Mouse (Mus musculus): ENCODE data around the gene Rhoq. TPM values are rescaled to one million over a fixed set of nuclear protein-coding genes. Genes with fewer than 3 reads are reported as not detected.
A peak's percentile ranks its signal among the peaks of the same experiment; 100 is the strongest.

The Rhoq gene
- polyA plus RNA-seq, 1 experiment from 2014 or later: 13.1 TPM

- Histone ChIP-seq H3K9ac (ENCODE audit: low read depth, low read length) (no peak overlapping the region), H3K9me3 (ENCODE audit: control insufficient read depth, low read length) (no peaks in the 10 kb centered on the region), H3K27me3 (ENCODE audit: control insufficient read depth, insufficient read depth, low read length) (no peaks in the 10 kb centered on the region), H3K4me2 (replicated peaks; ENCODE audit: low read depth, low read length) (no peak overlapping the region), H3K27ac (ENCODE audit: low read depth, low read length) (no peak overlapping the region), H3K4me1 (replicated peaks; ENCODE audit: control insufficient read depth, insufficient read depth, low read length) (no peaks in the 10 kb centered on the region), H3K36me3 (ENCODE audit: control insufficient read depth, insufficient read depth, low read length) (no peaks in the 10 kb centered on the region), H3K4me3 (ENCODE audit: low read depth, low read length) (no peak overlapping the region)
- WGBS: 77% methylated on average over 19 of the region's 19 CpGs
- DNase-seq (ENCODE audit: low spot score): no peak
- no peak for ATAC-seq (ENCODE audit: low FRiP score)
Measured at GRCm38 (mm10) chr17:87041739-87042138, 78.9 kb downstream of the Rhoq start.

DNA sequence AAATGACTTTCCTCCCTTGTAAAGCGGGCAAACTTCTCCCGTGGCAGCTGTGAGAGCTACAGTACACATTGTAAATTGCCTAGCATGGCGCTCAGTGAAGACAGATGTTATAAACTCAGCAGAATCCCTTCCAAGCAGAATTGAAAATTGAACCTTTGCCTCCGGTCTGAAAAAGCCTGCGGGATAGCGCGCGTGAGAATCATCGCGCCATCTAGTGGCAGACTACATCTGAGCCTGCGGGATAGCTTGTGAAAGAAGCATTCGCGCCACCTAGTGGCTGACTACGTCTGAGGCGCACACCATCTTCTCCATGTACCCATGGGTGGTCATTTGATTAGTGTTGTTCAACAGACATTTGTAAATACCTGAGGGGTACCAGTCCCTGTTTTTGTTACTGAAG, 81.5 kb downstream of the Rhoq start:
- Histone ChIP-seq H3K36me3 (ENCODE audit: control insufficient read depth, insufficient read depth, low read length) (no peaks in the 10 kb centered on the region), H3K27ac (ENCODE audit: low read depth, low read length) (no peak overlapping the region), H3K9ac (ENCODE audit: low read depth, low read length) (no peak overlapping the region), H3K4me3 (ENCODE audit: low read depth, low read length) (no peak overlapping the region), H3K4me1 (replicated peaks; ENCODE audit: control insufficient read depth, insufficient read depth, low read length) (no peaks in the 10 kb centered on the region), H3K4me2 (replicated peaks; ENCODE audit: low read depth, low read length) (no peak overlapping the region), H3K9me3 (ENCODE audit: control insufficient read depth, low read length) (no peaks in the 10 kb centered on the region), H3K27me3 (ENCODE audit: control insufficient read depth, insufficient read depth, low read length) (no peaks in the 10 kb centered on the region)
- under 1% methylated on average over 15 of the region's 15 CpGs for WGBS
- DNase-seq (ENCODE audit: low spot score) (peak; percentile 96), ATAC-seq (ENCODE audit: low FRiP score) (peak; percentile 66)

GRCm38 (mm10) chr17:87044796-87045195, 81.9 kb downstream of the Rhoq start:
- H3K4me1 ChIP-seq (replicated peaks; ENCODE audit: control insufficient read depth, insufficient read depth, low read length): no peaks in the 10 kb centered on the region
- no peak overlapping the region for H3K4me3 ChIP-seq (ENCODE audit: low read depth, low read length)
- no peak overlapping the region for H3K9ac ChIP-seq (ENCODE audit: low read depth, low read length)
- 0 out of 2 replicates have a peak, but pooled peaks have one; percentile 17 for ATAC-seq (ENCODE audit: low FRiP score)
- H3K36me3 ChIP-seq (ENCODE audit: control insufficient read depth, insufficient read depth, low read length): no peaks in the 10 kb centered on the region
- H3K9me3 ChIP-seq (ENCODE audit: control insufficient read depth, low read length): no peaks in the 10 kb centered on the region
- H3K27me3 ChIP-seq (ENCODE audit: control insufficient read depth, insufficient read depth, low read length): no peaks in the 10 kb centered on the region
- H3K27ac ChIP-seq (ENCODE audit: low read depth, low read length): no peak overlapping the region
- DNase-seq (ENCODE audit: low spot score): no peak
- no peak overlapping the region for H3K4me2 ChIP-seq (replicated peaks; ENCODE audit: low read depth, low read length)
- WGBS: 82% methylated on average over 8 of the region's 8 CpGs

Other genes with a start within 250 kb of the Rhoq start
- gene Epas1, start 209.4 kb upstream of the Rhoq start, polyA plus RNA-seq (2014; fragmentation: Nextera tagmentation; extraction: Ambion mirVana): 6.4 and 8.4 TPM in 2 replicates
- not detected in 2 replicates for gene Tmem247, start 45.7 kb upstream of the Rhoq start, polyA plus RNA-seq (2014; fragmentation: Nextera tagmentation; extraction: Ambion mirVana)
- not detected in 2 replicates for gene Atp6v1e2, start 15.2 kb upstream of the Rhoq start, polyA plus RNA-seq (2014; fragmentation: Nextera tagmentation; extraction: Ambion mirVana)
- gene Pigf, start 62.3 kb downstream of the Rhoq start, polyA plus RNA-seq (2014; fragmentation: Nextera tagmentation; extraction: Ambion mirVana): 42.3 and 45.2 TPM in 2 replicates
- gene Cript, start 62.5 kb downstream of the Rhoq start, polyA plus RNA-seq (2014; fragmentation: Nextera tagmentation; extraction: Ambion mirVana): 212 and 226 TPM in 2 replicates
- gene Socs5, start 144.6 kb downstream of the Rhoq start, polyA plus RNA-seq (2014; fragmentation: Nextera tagmentation; extraction: Ambion mirVana): 15.0 and 16.2 TPM in 2 replicates